Mouse (Mus musculus) layer of hippocampus, adult 18-20 months (tissue): ENCODE data around the gene Ppp1r3e. TPM values are rescaled to one million over a fixed set of nuclear protein-coding genes. Genes with fewer than 3 reads are reported as not detected.

ENCODE experiments used
- total RNA-seq, 2 experiments: library from RNA; stranded (reverse); gene quantifications; 2 replicates each; pipeline ENCODE4 v1.2.3; 2021

Ppp1r3e gene
- total RNA-seq, 2 experiments from 2014 or later, result 19.3 to 19.7 TPM

Other genes starting within 250 kb of the Ppp1r3e start
- gene Gm17606, start 236.6 kb downstream of the Ppp1r3e start, total RNA-seq, result not detected
- 10 to 100 TPM; 20.4 to 22.3 TPM for gene Cdh24, start 236.2 kb downstream of the Ppp1r3e start, total RNA-seq
- gene 1700123O20Rik, start 191.3 kb downstream of the Ppp1r3e start, total RNA-seq, result 10 to 100 TPM; 23.4 to 24.4 TPM
- gene Acin1, start 190.6 kb downstream of the Ppp1r3e start, total RNA-seq, result 100 to 1,000 TPM; 196 to 207 TPM
- gene Gm29776, start 178.7 kb downstream of the Ppp1r3e start, total RNA-seq, result not detected
- not detected for gene Cebpe, start 165.4 kb downstream of the Ppp1r3e start, total RNA-seq
- 10 to 100 TPM; 52.3 to 53.1 TPM for gene Slc7a8, start 95.6 kb downstream of the Ppp1r3e start, total RNA-seq
- not detected for gene Rnf212b, start 63.4 kb downstream of the Ppp1r3e start, total RNA-seq
- 10 to 100 TPM; 22.7 to 22.8 TPM for gene Homez, start 6.6 kb downstream of the Ppp1r3e start, total RNA-seq
- gene Bcl2l2, start 5.8 kb upstream of the Ppp1r3e start, total RNA-seq, result 100 to 1,000 TPM; 121 to 124 TPM
- 1 to 10 TPM in 1 of 2 experiments, under 1 TPM in 1; 0.45 to 7.3 TPM for gene Gm20521, start 5.9 kb upstream of the Ppp1r3e start, total RNA-seq
- gene Pabpn1, start 14.9 kb upstream of the Ppp1r3e start, total RNA-seq, result 100 to 1,000 TPM; 227 to 252 TPM
- gene Slc22a17, start 35.6 kb upstream of the Ppp1r3e start, total RNA-seq, result 100 to 1,000 TPM; 691 to 697 TPM
- 10 to 100 TPM in 1 of 2 experiments, 1 to 10 TPM in 1; 9.9 to 10.5 TPM for gene Efs, start 48.6 kb upstream of the Ppp1r3e start, total RNA-seq
- not detected for gene Il25, start 55.1 kb upstream of the Ppp1r3e start, total RNA-seq
- gene Cmtm5, start 58.7 kb upstream of the Ppp1r3e start, total RNA-seq, result 10 to 100 TPM; 77.1 to 86.1 TPM
- 1 to 10 TPM; 3.7 to 5.0 TPM for gene Myh6, start 89.4 kb upstream of the Ppp1r3e start, total RNA-seq
- gene Gm17428, start 99.4 kb upstream of the Ppp1r3e start, total RNA-seq, result not detected
- 10 to 100 TPM; 10.1 to 14.4 TPM for gene Myh7, start 117.1 kb upstream of the Ppp1r3e start, total RNA-seq
- gene Ngdn, start 137.9 kb upstream of the Ppp1r3e start, total RNA-seq, result 10 to 100 TPM; 30.2 to 32.7 TPM
- gene Zfhx2, start 214.8 kb upstream of the Ppp1r3e start, total RNA-seq, result 10 to 100 TPM; 52.9 to 58.5 TPM
- 10 to 100 TPM; 17.8 to 18.3 TPM for gene Thtpa, start 217.2 kb upstream of the Ppp1r3e start, total RNA-seq
- 10 to 100 TPM; 11.3 to 14.9 TPM for gene Ap1g2, start 229.0 kb upstream of the Ppp1r3e start, total RNA-seq
- gene Jph4, start 239.4 kb upstream of the Ppp1r3e start, total RNA-seq, result 100 to 1,000 TPM; 423 to 433 TPM